Mouse (Mus musculus): ENCODE data around the gene Gpr85.

DNA sequence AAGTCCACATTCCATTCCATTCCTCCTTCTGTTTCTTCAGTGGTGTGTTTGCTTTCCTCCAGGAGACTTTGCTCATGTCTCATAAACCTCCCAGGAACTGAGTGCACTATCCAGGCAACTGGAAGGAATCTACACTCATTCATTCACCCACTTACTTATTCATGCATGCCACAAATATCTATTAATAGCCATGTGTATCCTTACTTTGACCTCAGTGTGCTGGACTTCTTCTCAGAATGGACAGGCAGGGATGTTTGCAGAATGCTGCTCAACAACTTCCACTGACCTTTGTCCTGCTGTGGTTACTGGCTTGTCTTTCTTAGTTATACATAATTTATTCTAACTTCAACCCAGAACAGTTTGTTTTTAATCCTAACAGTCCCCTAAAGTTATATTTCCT, 23.1 kb downstream of the Gpr85 start:
- TF ChIP-seq POLR2A (IDR thresholded peaks at IDR 0.05; ENCODE audit: low read depth, low read length) (no peak), CTCF (IDR thresholded peaks at IDR 0.05; ENCODE audit: borderline replicate concordance, insufficient read depth, low read length) (no peak)

Measured in embryonic fibroblast, embryonic 13.5 days (primary cell).